Mouse (Mus musculus) heart, embryonic 12.5 days (tissue): ENCODE data around the gene Tomm20. TPM values are rescaled to one million over a fixed set of nuclear protein-coding genes. Genes with fewer than 3 reads are reported as not detected.
"Not testable (repeated sequence)": the region's sequence is repeated elsewhere in the genome, so short reads cannot be mapped to it uniquely, and the experiment has no call there.

Experiments
- ATAC-seq: fragments of 200-750 bp; cut with Nextera tagmentation; 2 replicates; pipeline ENCODE4 v1.8.0; 2017; ENCODE audit warnings: moderate TSS enrichment, moderate library complexity; ENCODE audit not compliant: insufficient number of reproducible peaks, low FRiP score
- H3K27ac ChIP-seq: fragments of 300-500 bp; sonication (generic); 2 replicates; pipeline ENCODE4 v1.5.1; 2016; ENCODE audit warnings: mild to moderate bottlenecking, moderate library complexity; ENCODE audit not compliant: poor library complexity, severe bottlenecking
- H3K27me3 ChIP-seq: fragments of 300-500 bp; sonication (generic); replicated peaks from 2 replicates; pipeline ENCODE4 v1.6.1; 2016; ENCODE audit warnings: mild to moderate bottlenecking, moderate library complexity
- H3K36me3 ChIP-seq: fragments of 300-500 bp; sonication (generic); 2 replicates; pipeline ENCODE4 v1.6.1; 2016; ENCODE audit warnings: mild to moderate bottlenecking, moderate library complexity
- H3K4me1 ChIP-seq: fragments of 300-500 bp; sonication (generic); replicated peaks from 2 replicates; pipeline ENCODE4 v1.6.1; 2016; ENCODE audit warnings: mild to moderate bottlenecking
- H3K4me2 ChIP-seq: fragments of 300-500 bp; sonication (generic); 2 replicates; pipeline ENCODE4 v1.6.1; 2016; ENCODE audit warnings: mild to moderate bottlenecking, moderate library complexity
- H3K4me3 ChIP-seq: fragments of 300-500 bp; sonication (generic); 2 replicates; pipeline ENCODE4 v1.5.1; 2016; ENCODE audit warnings: mild to moderate bottlenecking
- H3K9ac ChIP-seq: fragments of 300-500 bp; sonication (generic); 2 replicates; pipeline ENCODE4 v1.6.1; 2016; ENCODE audit warnings: mild to moderate bottlenecking, moderate library complexity
- H3K9me3 ChIP-seq: fragments of 300-500 bp; sonication (generic); replicated peaks from 2 replicates; pipeline ENCODE4 v1.6.1; 2016; ENCODE audit warnings: mild to moderate bottlenecking, moderate library complexity
- WGBS: fragments of 180-500 bp; shearing (Covaris S2); methylation state at CpG from one replicate; pipeline ENCODE4 v1.1.7; 2016; 5-methylcytosine and 5-hydroxymethylcytosine counted together
- polyA plus RNA-seq: library from polyadenylated mRNA; unstranded; fragments of >200 nt; fragmentation: Nextera tagmentation; extraction: Ambion mirVana; gene quantifications from 2 replicates; pipeline ENCODE4 v1.2.1, GENCODE M21; 2016

Gene Tomm20
- polyA plus RNA-seq, 1 experiment from 2014 or later, result 211 TPM

- WGBS, result 84% methylated on average over 1 of the region's 1 CpGs
- H3K4me2 ChIP-seq, H3K4me3 ChIP-seq, H3K9ac ChIP-seq, H3K36me3 ChIP-seq, H3K27me3 ChIP-seq, ATAC-seq, H3K27ac ChIP-seq, H3K9me3 ChIP-seq: not testable (repeated sequence)
- H3K4me1 ChIP-seq, result peaks cover 55% of the 10 kb centered on the region
Observed at GRCm38 (mm10) chr8:126882586-126882985, 63.1 kb downstream of the Tomm20 start.

GRCm38 (mm10) chr8:126881641-126882140, 64.0 kb downstream of the Tomm20 start:
- WGBS, result 47% methylated on average over 4 of the region's 4 CpGs

More at GRCm38 (mm10) chr8:126881641-126882140, 64.0 kb downstream of the Tomm20 start:
- peak; percentile 45; the same call in 1 of the 2 replicates for ATAC-seq
- H3K36me3 ChIP-seq, result no peaks in the 10 kb centered on the region
- H3K27me3 ChIP-seq, result no peaks in the 10 kb centered on the region
- no peak overlapping the region for H3K4me2 ChIP-seq
- no peak overlapping the region for H3K9ac ChIP-seq
- H3K9me3 ChIP-seq, result no peaks in the 10 kb centered on the region
- H3K27ac ChIP-seq, result peak overlapping the region; percentile 48
- H3K4me3 ChIP-seq, result no peak overlapping the region
- peaks cover 51% of the 10 kb centered on the region for H3K4me1 ChIP-seq

Other genes starting within 250 kb of the Tomm20 start
- 16.8 and 17.9 TPM in 2 replicates for gene Rbm34, start 25.2 kb upstream of the Tomm20 start, polyA plus RNA-seq
- 26.2 and 30.3 TPM in 2 replicates for gene Pard3, start 118.0 kb upstream of the Tomm20 start, polyA plus RNA-seq